Mouse (Mus musculus) forelimb bud, embryonic 11.5 days (tissue): ENCODE data around the gene Tox2.

Experiments used
- DNase-seq: peaks from one replicate; pipeline ENCODE4 v3.0.0-alpha.2; 2012; ENCODE audit warnings: low read depth, low spot score

Gene Tox2

GRCm38 (mm10) chr2:163202884-163203634, at the start of gene Tox2:
Tox2 (plus strand) TSS chr2:163203125.
- peak; percentile 35 for DNase-seq

DNA sequence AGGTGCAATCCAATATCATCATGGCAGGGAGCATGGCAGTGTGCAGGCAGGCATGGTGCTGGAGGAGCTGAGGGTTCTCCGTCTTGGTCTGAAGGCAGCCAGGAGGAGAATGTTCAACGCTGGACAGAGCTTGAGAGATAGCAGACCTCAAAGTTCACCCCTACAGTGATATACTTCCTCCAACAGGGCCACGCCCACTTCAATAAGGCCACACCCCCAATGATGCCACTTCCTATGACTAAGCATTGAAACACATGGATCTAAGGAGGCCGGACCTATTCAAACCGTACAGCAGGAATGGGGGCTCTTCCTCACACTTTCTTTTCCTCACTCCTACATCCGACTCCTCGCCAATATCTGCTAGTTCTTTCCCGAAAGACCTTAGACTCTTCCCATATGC, 48.3 kb upstream of the Tox2 start:
- no peak for DNase-seq

DNA sequence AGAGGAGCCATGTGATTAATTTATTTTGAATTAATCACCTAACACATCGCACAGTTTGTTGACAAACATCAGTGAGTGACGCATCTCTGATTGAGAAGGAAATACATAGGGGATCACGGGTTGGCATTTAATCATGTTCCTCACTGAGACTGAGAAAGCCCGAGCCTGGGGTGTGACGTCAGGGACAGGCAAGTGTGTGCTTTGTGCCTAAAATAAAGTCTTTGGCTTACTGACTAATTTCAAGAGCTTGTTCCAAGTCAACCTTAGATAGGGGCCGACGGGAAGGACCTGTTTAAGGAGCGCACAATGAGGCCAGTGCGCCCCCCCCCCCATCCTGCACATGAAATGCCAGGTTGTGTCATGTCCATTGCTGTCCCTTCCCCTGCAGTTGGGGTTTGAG, 43.9 kb upstream of the Tox2 start:
- no peak for DNase-seq

GRCm38 (mm10) chr2:163164461-163164990, 38.4 kb upstream of the Tox2 start:
- no peak for DNase-seq

- DNase-seq = no peak
These were observed 36.7 kb upstream of the Tox2 start for GRCm38 (mm10) chr2:163166067-163166805.

GRCm38 (mm10) chr2:163171891-163172290, 31.0 kb upstream of the Tox2 start:
- no peak for DNase-seq

DNA sequence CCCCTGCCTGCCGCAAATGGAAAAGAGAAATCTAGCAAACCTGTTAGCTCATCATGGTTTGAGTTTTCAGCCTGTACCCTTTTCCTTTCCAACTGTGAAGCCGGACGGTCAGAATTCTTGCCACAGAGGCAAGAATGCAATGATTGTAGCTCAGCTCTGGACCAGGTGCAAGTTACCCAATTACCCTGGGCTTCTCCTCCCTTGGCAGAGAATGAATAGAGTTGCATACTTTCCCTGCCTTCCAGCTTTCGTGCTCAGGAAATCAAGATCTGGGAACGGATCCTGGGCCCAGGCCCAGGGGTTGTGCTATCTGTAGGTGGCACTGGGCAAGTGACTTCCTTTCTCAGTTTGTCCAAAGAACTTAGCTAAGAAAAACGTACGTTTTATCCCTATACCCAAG, 28.9 kb upstream of the Tox2 start:
- no peak for DNase-seq

- DNase-seq = no peak
These were observed 27.1 kb upstream of the Tox2 start for GRCm38 (mm10) chr2:163175831-163176230.

DNA sequence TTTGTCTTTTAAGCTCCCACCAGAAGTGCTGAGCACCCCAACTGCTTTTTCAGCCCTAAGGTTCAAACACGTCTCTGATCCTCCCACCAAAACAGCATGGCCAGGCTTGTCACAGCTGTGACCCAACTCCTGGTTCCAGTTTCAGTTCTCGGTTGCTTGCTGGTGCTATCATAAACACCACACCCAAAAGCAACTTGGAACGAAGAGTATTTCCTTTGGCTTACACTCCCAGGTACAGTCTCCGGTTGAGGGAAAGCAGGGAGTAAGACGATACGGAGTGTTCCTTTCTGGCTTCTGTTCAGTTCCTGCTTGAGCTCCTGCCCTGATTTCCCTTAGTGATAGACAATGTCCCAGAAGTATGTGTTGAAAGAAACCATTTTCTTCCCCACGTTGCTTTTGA, 26.4 kb upstream of the Tox2 start:
- DNase-seq = no peak

GRCm38 (mm10) chr2:163187552-163187951, 15.4 kb upstream of the Tox2 start:
- DNase-seq = no peak

- no peak for DNase-seq
These were observed 13.3 kb upstream of the Tox2 start for GRCm38 (mm10) chr2:163189596-163189995.

GRCm38 (mm10) chr2:163190004-163190441, 12.9 kb upstream of the Tox2 start:
- peak; percentile 39 for DNase-seq

DNA sequence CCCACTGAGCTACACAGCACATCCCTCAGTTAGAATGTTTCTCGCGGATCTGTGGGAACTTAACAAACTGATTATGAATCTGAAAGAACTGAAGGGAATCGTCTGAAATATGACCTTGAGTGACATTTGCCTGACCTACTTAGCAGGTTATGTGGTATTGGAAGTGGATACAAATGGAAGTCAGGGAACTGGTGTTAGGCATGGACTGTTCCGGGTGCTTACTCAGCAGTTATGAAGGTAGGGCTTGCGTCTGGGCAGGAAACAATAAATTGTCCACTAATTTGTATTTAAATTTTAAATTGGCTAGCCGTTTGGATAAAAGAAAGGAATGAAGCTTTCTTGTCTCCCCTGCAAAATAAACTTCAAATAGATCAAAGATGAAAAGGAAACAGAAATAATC, 10.4 kb upstream of the Tox2 start:
- no peak for DNase-seq

GRCm38 (mm10) chr2:163194015-163194414, 8.9 kb upstream of the Tox2 start:
- DNase-seq = no peak

- no peak for DNase-seq
These were observed 8.4 kb upstream of the Tox2 start for GRCm38 (mm10) chr2:163194543-163194942.

DNA sequence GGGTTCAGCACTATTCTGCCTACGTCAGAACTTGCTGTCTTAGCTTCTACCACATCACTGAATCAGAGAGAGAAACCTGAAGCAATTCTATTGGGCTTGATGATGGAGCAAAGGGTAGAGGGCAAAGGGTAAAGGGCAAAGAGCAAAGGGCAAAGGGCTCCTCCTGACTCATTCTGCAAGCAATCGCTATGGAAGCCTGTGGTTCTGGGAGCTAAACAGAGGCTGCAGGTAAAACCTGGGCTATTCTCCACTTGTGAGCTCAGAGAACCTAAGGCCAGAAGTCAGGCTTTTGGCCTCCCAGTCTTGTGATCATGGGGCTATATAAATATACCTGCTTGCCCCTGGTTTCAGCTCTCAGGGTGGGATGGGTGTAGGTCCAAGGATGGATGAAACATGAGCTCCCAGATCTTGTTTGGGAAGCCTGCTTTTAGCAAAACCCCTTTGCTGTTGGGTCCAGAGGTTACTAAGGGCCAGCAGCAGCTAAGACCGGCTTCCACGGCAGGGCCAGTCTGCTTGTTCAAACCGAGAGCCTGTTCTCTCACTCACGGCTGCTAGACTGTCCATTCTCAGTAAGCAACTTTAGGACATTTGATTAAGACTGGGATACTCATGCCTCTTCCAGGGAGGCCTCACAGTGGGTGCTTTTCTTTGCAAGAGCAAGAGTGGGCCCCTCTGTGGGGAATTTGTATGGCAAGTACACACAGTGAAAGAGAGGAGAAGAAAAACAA, 7.7 kb upstream of the Tox2 start:
- no peak for DNase-seq

- DNase-seq = peak; percentile 27
These were observed 7.1 kb upstream of the Tox2 start for GRCm38 (mm10) chr2:163195834-163196145.

GRCm38 (mm10) chr2:163201897-163202296, 1.0 kb upstream of the Tox2 start:
- DNase-seq = no peak

DNA sequence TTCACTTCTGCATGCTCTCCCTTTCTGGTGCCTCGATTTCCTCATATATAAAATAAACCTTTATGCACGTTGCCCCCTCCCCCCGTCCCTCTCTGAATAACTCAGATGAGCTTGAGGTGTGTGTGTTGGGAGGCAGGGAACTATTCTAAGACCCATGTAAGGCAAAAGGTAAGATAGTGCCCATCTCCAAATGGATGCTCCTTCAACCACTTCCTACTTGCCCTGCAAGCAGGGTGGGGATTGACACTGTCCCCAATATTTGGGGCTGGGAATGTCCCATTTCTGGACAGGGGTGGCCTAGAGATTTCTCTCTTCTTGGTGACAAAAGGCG, 407 bp upstream of the Tox2 start:
- DNase-seq = no peak

- DNase-seq = no peak
These were observed 966 bp downstream of the Tox2 start for GRCm38 (mm10) chr2:163203635-163204547.

GRCm38 (mm10) chr2:163204548-163205261, 1.8 kb downstream of the Tox2 start:
- DNase-seq = no peak
